Mouse (Mus musculus) heart, postnatal 0 days (tissue): ENCODE data around the gene Gm11437.

Source experiments
- CTCF ChIP-seq: IDR thresholded peaks from 2 replicates; pipeline ENCODE4 v1.5.1; 2016; ENCODE audit warnings: antibody characterized with exemption, control low read depth, low read depth
- EP300 ChIP-seq: IDR thresholded peaks from 2 replicates; pipeline ENCODE4 v1.6.1; 2016; ENCODE audit warnings: antibody characterized with exemption, low read depth

DNA sequence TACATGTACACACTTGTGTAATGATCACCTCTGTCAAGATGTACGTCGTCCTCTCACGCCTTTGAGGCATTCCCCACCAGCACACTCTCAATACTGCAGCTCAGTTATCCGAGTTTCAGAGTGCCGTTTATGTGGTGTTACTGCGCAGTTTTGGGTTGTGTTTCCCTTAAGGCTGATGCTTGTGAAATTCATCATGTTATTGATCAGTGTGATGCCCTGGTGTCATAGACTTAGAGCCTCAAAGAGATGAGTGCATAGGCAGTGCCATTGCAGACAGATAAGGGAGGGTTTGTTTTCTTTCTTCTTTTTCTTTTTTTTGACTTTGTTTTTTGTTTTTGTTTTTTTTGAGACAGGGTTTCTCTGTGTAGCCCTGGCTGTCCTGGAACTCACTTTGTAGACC lies 43.6 kb upstream of the Gm11437 start:
- TF ChIP-seq CTCF = no peak
- no peak for TF ChIP-seq EP300
